Mouse (Mus musculus) skeletal muscle tissue, adult 2 months (tissue): ENCODE measurements around the gene Fam129c.

Source experiments
- DNase-seq: peaks from one replicate; pipeline ENCODE4 v3.0.0-alpha.2; 2012; ENCODE audit warnings: low read depth, low spot score

The Fam129c gene

GRCm38 (mm10) chr8:71597451-71597850 is at the start of gene Fam129c:
Gene Fam129c, plus strand, starts transcription at chr8:71597648.
- no peak for DNase-seq

GRCm38 (mm10) chr8:71550754-71551153 is 46.7 kb upstream of the Fam129c start:
- DNase-seq, result no peak

GRCm38 (mm10) chr8:71552770-71553169 is 44.7 kb upstream of the Fam129c start:
- no peak for DNase-seq

GRCm38 (mm10) chr8:71554001-71554400 is 43.4 kb upstream of the Fam129c start:
- DNase-seq, result no peak

GRCm38 (mm10) chr8:71554644-71555043 is 42.8 kb upstream of the Fam129c start:
- DNase-seq, result no peak

GRCm38 (mm10) chr8:71558071-71558957 is 39.1 kb upstream of the Fam129c start, which contains the start of gene Tmem221:
Gene Tmem221, minus strand, starts transcription at chr8:71558871.
- DNase-seq, result no peak

GRCm38 (mm10) chr8:71558958-71559690 is 38.3 kb upstream of the Fam129c start:
- peak; percentile 56 for DNase-seq

GRCm38 (mm10) chr8:71560071-71560470 is 37.4 kb upstream of the Fam129c start:
- DNase-seq, result no peak

- no peak for DNase-seq
These were observed 36.7 kb upstream of the Fam129c start for GRCm38 (mm10) chr8:71560765-71561164.

- DNase-seq, result peak; percentile 59
These were observed 36.0 kb upstream of the Fam129c start for GRCm38 (mm10) chr8:71561401-71561800.

- peak; percentile 51 for DNase-seq
These were observed 34.7 kb upstream of the Fam129c start for GRCm38 (mm10) chr8:71562751-71563150.

- DNase-seq, result no peak
These were observed 33.5 kb upstream of the Fam129c start for GRCm38 (mm10) chr8:71563992-71564391.

- no peak for DNase-seq
These were observed 30.9 kb upstream of the Fam129c start, which contains the start of gene Nxnl1 for GRCm38 (mm10) chr8:71566501-71566900. Gene Nxnl1, minus strand, starts transcription at chr8:71566601.

- DNase-seq, result no peak
These were observed 29.9 kb upstream of the Fam129c start for GRCm38 (mm10) chr8:71567587-71567986.

- peak; percentile 84 for DNase-seq
These were observed 29.0 kb upstream of the Fam129c start, which contains the start of gene Slc27a1 for GRCm38 (mm10) chr8:71568387-71568937. Gene Slc27a1, plus strand, starts transcription at chr8:71568882.

GRCm38 (mm10) chr8:71568941-71569340 is 28.5 kb upstream of the Fam129c start:
- no peak for DNase-seq

- peak; percentile 79 for DNase-seq
These were observed 27.8 kb upstream of the Fam129c start for GRCm38 (mm10) chr8:71569366-71570290.

GRCm38 (mm10) chr8:71570291-71570954 is 27.0 kb upstream of the Fam129c start:
- DNase-seq, result peak; percentile 89

GRCm38 (mm10) chr8:71572077-71572476 is 25.4 kb upstream of the Fam129c start:
- no peak for DNase-seq

- no peak for DNase-seq
These were observed 24.4 kb upstream of the Fam129c start for GRCm38 (mm10) chr8:71572847-71573633.
